Mouse (Mus musculus) midbrain, embryonic 11.5 days (tissue): ENCODE results near the gene Hoxc13. TPM values are rescaled to one million over a fixed set of nuclear protein-coding genes. Genes with fewer than 3 reads are reported as not detected.

Experiments used
- ATAC-seq: fragments of 200-750 bp; cut with Nextera tagmentation; 2 replicates; pipeline ENCODE4 v1.8.0; 2017; ENCODE audit warnings: moderate TSS enrichment, moderate library complexity; ENCODE audit not compliant: low FRiP score
- DNase-seq: peaks from one replicate; pipeline ENCODE4 v3.0.0; 2015; ENCODE audit warnings: low spot score; ENCODE audit errors: missing footprints
- H3K27ac ChIP-seq: fragments of 300-500 bp; sonication (generic); 2 replicates; pipeline ENCODE4 v1.5.1; 2014; ENCODE audit warnings: low read depth, low read length
- H3K27me3 ChIP-seq: fragments of 300-500 bp; sonication (generic); 2 replicates; pipeline ENCODE4 v1.6.1; 2014; ENCODE audit warnings: mild to moderate bottlenecking, low read length, moderate library complexity, mixed read lengths; ENCODE audit not compliant: control insufficient read depth, insufficient read depth
- H3K36me3 ChIP-seq: fragments of 300-500 bp; sonication (generic); 2 replicates; pipeline ENCODE4 v1.6.1; 2014; ENCODE audit warnings: mild to moderate bottlenecking, low read length, moderate library complexity, mixed read lengths; ENCODE audit not compliant: control insufficient read depth, insufficient read depth
- H3K4me1 ChIP-seq: fragments of 300-500 bp; sonication (generic); 2 replicates; pipeline ENCODE4 v1.6.1; 2014; ENCODE audit warnings: low read length; ENCODE audit not compliant: control insufficient read depth, insufficient read depth
- H3K4me2 ChIP-seq: fragments of 300-500 bp; sonication (generic); 2 replicates; pipeline ENCODE4 v1.6.1; 2014; ENCODE audit warnings: mild to moderate bottlenecking, moderate library complexity
- H3K4me3 ChIP-seq: fragments of 300-500 bp; sonication (generic); 2 replicates; pipeline ENCODE4 v1.5.1; 2014; ENCODE audit warnings: low read depth, low read length
- H3K9ac ChIP-seq: fragments of 300-500 bp; sonication (generic); 2 replicates; pipeline ENCODE4 v1.6.1; 2014; ENCODE audit warnings: low read length
- H3K9me3 ChIP-seq: fragments of 300-500 bp; sonication (generic); 2 replicates; pipeline ENCODE4 v1.6.1; 2016; ENCODE audit warnings: low read length; ENCODE audit not compliant: control insufficient read depth
- WGBS: fragments of 180-500 bp; shearing (Covaris S2); extraction: QIAGEN DNeasy Blood & Tissue Kit; methylation state at CpG from one replicate; pipeline ENCODE4 v1.1.7; 2014; 5-methylcytosine and 5-hydroxymethylcytosine counted together
- polyA plus RNA-seq: library from polyadenylated mRNA; unstranded; fragments of >200 nt; fragmentation: Nextera tagmentation; extraction: Ambion mirVana; gene quantifications from 2 replicates; pipeline ENCODE4 v1.2.1, GENCODE M21; 2014

The Hoxc13 gene
- polyA plus RNA-seq, result 0.11 and 0.15 TPM in 2 replicates

GRCm38 (mm10) chr15:102921053-102922011, at the start of gene Hoxc13:
Hoxc13 (plus strand) TSS chr15:102921103.
- H3K9me3 ChIP-seq, result no peaks in the 10 kb centered on the region
- no peaks in the 10 kb centered on the region for H3K36me3 ChIP-seq
- no peak within 1 kb of the TSS for H3K27ac ChIP-seq
- ATAC-seq, result peak; percentile 59
- peak within 1 kb of the TSS; percentile 25; the same call in 1 of the 2 replicates for H3K4me2 ChIP-seq
- peak within 1 kb of the TSS; percentile 17; the same call in 1 of the 2 replicates for H3K4me3 ChIP-seq
- H3K4me1 ChIP-seq, result peaks cover 2% of the 10 kb centered on the region; the same call in 1 of the 2 replicates
- DNase-seq, result peak; percentile 95
- H3K27me3 ChIP-seq, result peaks cover 98% of the 10 kb centered on the region
- WGBS, result under 1% methylated on average over 50 of the region's 88 CpGs
- H3K9ac ChIP-seq, result no peak within 1 kb of the TSS

- Histone ChIP-seq H3K4me3 (no peak overlapping the region), H3K27me3 (no peaks in the 10 kb centered on the region), H3K4me2 (no peak overlapping the region), H3K27ac (no peak overlapping the region), H3K36me3 (no peaks in the 10 kb centered on the region), H3K4me1 (no peaks in the 10 kb centered on the region), H3K9me3 (no peaks in the 10 kb centered on the region), H3K9ac (no peak overlapping the region)
- no peak for DNase-seq
- 29% methylated on average over 1 of the region's 1 CpGs for WGBS
- ATAC-seq, result no peak
Measured at GRCm38 (mm10) chr15:102885803-102886202, 35.1 kb upstream of the Hoxc13 start.

- DNase-seq (no peak), ATAC-seq (no peak)
- 94% methylated on average over 6 of the region's 6 CpGs for WGBS
Measured at GRCm38 (mm10) chr15:102895115-102895514, 25.8 kb upstream of the Hoxc13 start.

GRCm38 (mm10) chr15:102904946-102905345, 16.0 kb upstream of the Hoxc13 start:
- no peak overlapping the region for H3K27ac ChIP-seq
- WGBS, result 74% methylated on average over 1 of the region's 1 CpGs
- DNase-seq (peak; percentile 68), ATAC-seq (no peak)
- peaks cover 51% of the 10 kb centered on the region for H3K27me3 ChIP-seq
- H3K36me3 ChIP-seq, result no peaks in the 10 kb centered on the region
- H3K9me3 ChIP-seq, result no peaks in the 10 kb centered on the region
- no peak overlapping the region for H3K4me3 ChIP-seq
- no peak overlapping the region for H3K4me2 ChIP-seq
- no peaks in the 10 kb centered on the region for H3K4me1 ChIP-seq
- H3K9ac ChIP-seq, result no peak overlapping the region

More at GRCm38 (mm10) chr15:102895115-102895514, 25.8 kb upstream of the Hoxc13 start:
- Histone ChIP-seq H3K4me1 (no peaks in the 10 kb centered on the region), H3K9me3 (no peaks in the 10 kb centered on the region), H3K4me3 (no peak overlapping the region), H3K9ac (no peak overlapping the region), H3K27me3 (no peaks in the 10 kb centered on the region), H3K4me2 (no peak overlapping the region), H3K36me3 (no peaks in the 10 kb centered on the region), H3K27ac (no peak overlapping the region)

GRCm38 (mm10) chr15:102909536-102909935, 11.4 kb upstream of the Hoxc13 start:
- Histone ChIP-seq H3K36me3 (no peaks in the 10 kb centered on the region), H3K4me1 (no peaks in the 10 kb centered on the region), H3K4me3 (no peak overlapping the region), H3K4me2 (no peak overlapping the region), H3K27ac (no peak overlapping the region), H3K9ac (no peak overlapping the region), H3K9me3 (no peaks in the 10 kb centered on the region), H3K27me3 (peaks cover 88% of the 10 kb centered on the region)
- DNase-seq (peak; percentile 86), ATAC-seq (no peak)
- 1% methylated on average over 4 of the region's 4 CpGs for WGBS

GRCm38 (mm10) chr15:102910038-102910437, 10.9 kb upstream of the Hoxc13 start:
- Histone ChIP-seq H3K4me1 (no peaks in the 10 kb centered on the region), H3K9me3 (no peaks in the 10 kb centered on the region), H3K4me3 (no peak overlapping the region), H3K27me3 (peaks cover 91% of the 10 kb centered on the region), H3K36me3 (no peaks in the 10 kb centered on the region), H3K4me2 (no peak overlapping the region), H3K9ac (no peak overlapping the region), H3K27ac (no peak overlapping the region)
- no peak for ATAC-seq
- DNase-seq, result no peak
- WGBS, result 0% methylated on average over 18 of the region's 18 CpGs

GRCm38 (mm10) chr15:102910496-102911095, 10.3 kb upstream of the Hoxc13 start:
- ATAC-seq (no peak), DNase-seq (peak; percentile 97)
- no peak overlapping the region for H3K27ac ChIP-seq
- H3K4me2 ChIP-seq, result no peak overlapping the region
- no peak overlapping the region for H3K9ac ChIP-seq
- no peaks in the 10 kb centered on the region for H3K4me1 ChIP-seq
- no peak overlapping the region for H3K4me3 ChIP-seq
- WGBS, result 1% methylated on average over 22 of the region's 22 CpGs
- H3K9me3 ChIP-seq, result no peaks in the 10 kb centered on the region
- no peaks in the 10 kb centered on the region for H3K36me3 ChIP-seq
- H3K27me3 ChIP-seq, result peaks cover 90% of the 10 kb centered on the region

- Histone ChIP-seq H3K36me3 (no peaks in the 10 kb centered on the region), H3K9me3 (no peaks in the 10 kb centered on the region), H3K27ac (no peak overlapping the region), H3K4me1 (no peaks in the 10 kb centered on the region), H3K9ac (no peak overlapping the region), H3K4me3 (no peak overlapping the region), H3K4me2 (no peak overlapping the region), H3K27me3 (peaks cover 92% of the 10 kb centered on the region)
- WGBS, result under 1% methylated on average over 19 of the region's 19 CpGs
- DNase-seq (peak; percentile 94), ATAC-seq (no peak)
Measured at GRCm38 (mm10) chr15:102913038-102913585, 7.8 kb upstream of the Hoxc13 start.
